Mouse (Mus musculus): ENCODE data around the gene Hspa1l. TPM values are rescaled to one million over a fixed set of nuclear protein-coding genes. Genes with fewer than 3 reads are reported as not detected.
A peak's percentile ranks its signal among the peaks of the same experiment; 100 is the strongest.
"Not testable (repeated sequence)": the region's sequence is repeated elsewhere in the genome, so short reads cannot be mapped to it uniquely, and the experiment has no call there.

Hspa1l gene
- polyA plus RNA-seq, 1 experiment from 2014 or later, result 1.8 TPM

DNA sequence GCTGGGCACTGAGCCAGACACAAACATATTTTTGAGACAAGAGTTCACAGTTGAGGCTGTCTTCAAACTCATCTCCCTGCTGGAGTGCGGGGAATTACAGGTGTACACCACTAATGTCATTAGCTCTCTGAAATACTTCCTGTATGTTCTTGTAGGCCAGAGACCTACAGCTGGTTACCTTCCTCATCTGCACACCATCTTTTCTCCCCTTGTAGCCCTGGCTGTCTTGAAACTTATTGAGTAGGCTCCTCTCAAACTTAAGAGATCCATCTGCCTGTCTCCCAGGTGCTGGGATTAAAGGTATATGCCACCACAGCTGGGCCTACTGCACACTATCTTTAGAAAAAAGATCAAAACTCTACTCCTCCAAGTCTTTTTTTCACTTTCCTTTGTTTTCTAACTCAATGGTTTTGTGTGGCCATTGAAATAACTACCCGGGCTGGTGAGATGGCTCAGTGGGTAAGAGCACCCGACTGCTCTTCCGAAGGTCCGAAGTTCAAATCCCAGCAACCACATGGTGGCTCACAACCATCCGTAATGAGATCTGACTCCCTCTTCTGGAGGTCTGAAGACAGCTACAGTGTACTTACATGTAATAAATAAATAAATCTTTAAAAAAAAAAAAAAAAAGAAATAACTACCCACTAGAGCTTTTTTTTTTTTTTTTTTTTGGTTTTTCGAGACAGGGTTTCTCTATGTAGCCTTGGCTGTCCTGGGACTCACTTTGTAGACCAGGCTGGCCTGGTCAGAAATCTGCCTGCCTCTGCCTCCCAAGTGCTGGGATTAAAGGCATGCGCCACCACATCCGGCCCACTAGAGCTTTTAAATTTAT is 23.6 kb upstream of the Hspa1l start:
- H3K9me3 ChIP-seq (ENCODE audit: control insufficient read depth, low read length); H3K4me3 ChIP-seq (ENCODE audit: low read depth, low read length); H3K27me3 ChIP-seq (ENCODE audit: control insufficient read depth, insufficient read depth, low read length); H3K4me1 ChIP-seq (ENCODE audit: control insufficient read depth, insufficient read depth, low read length); H3K9ac ChIP-seq (ENCODE audit: low read length); H3K27ac ChIP-seq (ENCODE audit: low read depth, low read length); DNase-seq (ENCODE audit: low spot score); ATAC-seq (ENCODE audit: insufficient read depth, low FRiP score, low TSS enrichment); H3K4me2 ChIP-seq (ENCODE audit: low read depth): not testable (repeated sequence)
- peaks cover 11% of the 10 kb centered on the region for H3K36me3 ChIP-seq (ENCODE audit: control insufficient read depth, insufficient read depth, low read length)
- WGBS, result 65% methylated on average over 9 of the region's 9 CpGs

DNA sequence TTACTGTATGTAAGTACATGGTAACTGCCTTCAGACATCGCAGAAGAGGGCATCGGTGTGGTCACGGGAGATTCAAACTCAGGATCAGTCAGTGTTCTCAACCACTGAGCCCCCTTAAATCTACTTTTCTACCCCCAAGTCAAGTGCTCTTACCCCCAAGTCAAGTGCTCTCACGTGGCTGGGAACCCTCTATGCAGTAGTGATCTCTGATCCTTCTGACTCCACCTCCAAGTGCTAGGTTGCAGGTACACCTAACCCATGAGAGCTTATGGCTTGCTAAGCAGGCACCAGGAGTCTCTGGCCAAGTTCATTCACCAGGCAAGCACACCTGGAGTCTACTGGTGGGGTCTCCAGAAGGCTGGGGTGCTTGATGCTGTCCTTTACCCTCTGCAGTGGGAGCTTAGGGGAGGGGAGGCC is 22.9 kb upstream of the Hspa1l start:
- 0 out of 2 replicates have a peak, but pooled peaks have one; percentile 5 for ATAC-seq (ENCODE audit: insufficient read depth, low FRiP score, low TSS enrichment)
- peaks cover 11% of the 10 kb centered on the region for H3K36me3 ChIP-seq (ENCODE audit: control insufficient read depth, insufficient read depth, low read length)
- no peak overlapping the region for H3K27ac ChIP-seq (ENCODE audit: low read depth, low read length)
- no peak overlapping the region; the same call in 1 of the 2 replicates for H3K4me2 ChIP-seq (ENCODE audit: low read depth)
- no peaks in the 10 kb centered on the region for H3K27me3 ChIP-seq (ENCODE audit: control insufficient read depth, insufficient read depth, low read length)
- no peaks in the 10 kb centered on the region for H3K9me3 ChIP-seq (ENCODE audit: control insufficient read depth, low read length)
- no peak overlapping the region for H3K4me3 ChIP-seq (ENCODE audit: low read depth, low read length)
- 31% methylated on average over 4 of the region's 4 CpGs for WGBS
- peaks cover 7% of the 10 kb centered on the region; the same call in 1 of the 2 replicates for H3K4me1 ChIP-seq (ENCODE audit: control insufficient read depth, insufficient read depth, low read length)
- no peak overlapping the region for H3K9ac ChIP-seq (ENCODE audit: low read length)
- DNase-seq (ENCODE audit: low spot score), result no peak

DNA sequence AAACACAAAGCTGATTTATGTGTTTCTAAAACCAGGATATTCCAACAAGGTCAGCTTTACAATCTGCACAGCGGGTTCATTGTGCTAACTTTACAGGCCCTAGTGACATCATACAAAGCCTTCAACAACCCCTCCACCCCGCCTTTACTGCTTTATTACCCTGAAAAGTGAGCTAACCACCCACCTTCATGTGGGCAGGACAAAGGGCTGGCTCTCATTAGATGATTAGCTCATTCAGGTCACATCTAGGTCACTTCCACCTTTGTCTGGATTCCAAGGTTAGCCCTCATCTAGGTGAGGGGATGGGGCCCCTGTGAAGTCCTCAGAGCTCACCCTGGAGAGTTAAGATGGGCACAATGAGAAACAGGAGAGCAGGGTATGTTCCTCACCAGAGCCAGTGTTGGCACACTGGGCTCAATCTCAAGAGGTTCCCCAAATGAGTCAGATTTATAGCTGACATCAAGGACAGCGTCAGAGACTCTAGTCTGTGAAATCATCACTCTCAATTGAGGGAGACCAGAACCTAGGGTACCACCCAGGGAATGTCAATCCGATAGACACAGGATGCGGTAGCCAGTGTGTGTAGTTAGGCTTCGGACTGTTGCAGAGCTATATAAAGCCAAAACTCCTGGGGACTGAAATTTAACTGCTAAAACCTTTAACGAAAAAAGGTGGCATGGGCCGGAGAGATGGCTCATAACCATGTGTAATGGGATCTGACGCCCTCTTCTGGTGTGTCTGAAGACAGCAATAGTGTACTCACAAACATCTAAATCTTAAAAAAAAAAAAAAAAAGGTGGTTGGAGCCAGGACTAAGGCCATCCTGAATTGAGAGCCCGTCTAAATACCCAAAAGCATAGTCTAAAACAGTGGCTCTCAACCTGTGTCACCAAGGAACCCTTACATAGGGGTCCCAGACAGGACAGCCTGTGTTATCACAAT is 21.7 kb upstream of the Hspa1l start:
- WGBS, result 19% methylated on average over 10 of the region's 10 CpGs
- peaks cover 11% of the 10 kb centered on the region for H3K36me3 ChIP-seq (ENCODE audit: control insufficient read depth, insufficient read depth, low read length)
- ATAC-seq (ENCODE audit: insufficient read depth, low FRiP score, low TSS enrichment), result no peak
- no peaks in the 10 kb centered on the region for H3K27me3 ChIP-seq (ENCODE audit: control insufficient read depth, insufficient read depth, low read length)
- peaks cover 7% of the 10 kb centered on the region; the same call in 1 of the 2 replicates for H3K4me1 ChIP-seq (ENCODE audit: control insufficient read depth, insufficient read depth, low read length)
- H3K4me2 ChIP-seq (ENCODE audit: low read depth), result peak overlapping the region; percentile 76
- H3K27ac ChIP-seq (ENCODE audit: low read depth, low read length), result peak overlapping the region; percentile 92
- no peak for DNase-seq (ENCODE audit: low spot score)
- no peaks in the 10 kb centered on the region for H3K9me3 ChIP-seq (ENCODE audit: control insufficient read depth, low read length)
- peak overlapping the region; percentile 99 for H3K9ac ChIP-seq (ENCODE audit: low read length)
- H3K4me3 ChIP-seq (ENCODE audit: low read depth, low read length), result peak overlapping the region; percentile 99

GRCm38 (mm10) chr17:34951636-34952377 is 20.7 kb upstream of the Hspa1l start:
- WGBS, result under 1% methylated on average over 29 of the region's 29 CpGs
- H3K27me3 ChIP-seq (ENCODE audit: control insufficient read depth, insufficient read depth, low read length), result 0 out of 2 replicates have a peak, but pooled peaks cover under 1% of the 10 kb centered on the region

GRCm38 (mm10) chr17:34952378-34953040 is 20.0 kb upstream of the Hspa1l start:
- peak overlapping the region; percentile 76 for H3K4me2 ChIP-seq (ENCODE audit: low read depth)
- H3K27me3 ChIP-seq (ENCODE audit: control insufficient read depth, insufficient read depth, low read length), result 0 out of 2 replicates have a peak, but pooled peaks cover 3% of the 10 kb centered on the region
- H3K4me3 ChIP-seq (ENCODE audit: low read depth, low read length), result peak overlapping the region; percentile 99
- peak overlapping the region; percentile 92 for H3K27ac ChIP-seq (ENCODE audit: low read depth, low read length)
- H3K4me1 ChIP-seq (ENCODE audit: control insufficient read depth, insufficient read depth, low read length), result peaks cover 7% of the 10 kb centered on the region; the same call in 1 of the 2 replicates
- under 1% methylated on average over 23 of the region's 23 CpGs for WGBS
- H3K36me3 ChIP-seq (ENCODE audit: control insufficient read depth, insufficient read depth, low read length), result peaks cover 11% of the 10 kb centered on the region
- peak overlapping the region; percentile 99 for H3K9ac ChIP-seq (ENCODE audit: low read length)
- ATAC-seq (ENCODE audit: insufficient read depth, low FRiP score, low TSS enrichment), result peak; percentile 79
- DNase-seq (ENCODE audit: low spot score), result peak; percentile 85
- H3K9me3 ChIP-seq (ENCODE audit: control insufficient read depth, low read length), result no peaks in the 10 kb centered on the region

More at GRCm38 (mm10) chr17:34951636-34952377, 20.7 kb upstream of the Hspa1l start:
- Histone ChIP-seq H3K36me3 (ENCODE audit: control insufficient read depth, insufficient read depth, low read length) (peaks cover 11% of the 10 kb centered on the region), H3K27ac (ENCODE audit: low read depth, low read length) (peak overlapping the region; percentile 92), H3K4me3 (ENCODE audit: low read depth, low read length) (peak overlapping the region; percentile 99), H3K4me2 (ENCODE audit: low read depth) (peak overlapping the region; percentile 76), H3K9ac (ENCODE audit: low read length) (peak overlapping the region; percentile 99), H3K4me1 (ENCODE audit: control insufficient read depth, insufficient read depth, low read length) (peaks cover 7% of the 10 kb centered on the region; the same call in 1 of the 2 replicates), H3K9me3 (ENCODE audit: control insufficient read depth, low read length) (no peaks in the 10 kb centered on the region)
- DNase-seq (ENCODE audit: low spot score) (no peak), ATAC-seq (ENCODE audit: insufficient read depth, low FRiP score, low TSS enrichment) (no peak)

DNA sequence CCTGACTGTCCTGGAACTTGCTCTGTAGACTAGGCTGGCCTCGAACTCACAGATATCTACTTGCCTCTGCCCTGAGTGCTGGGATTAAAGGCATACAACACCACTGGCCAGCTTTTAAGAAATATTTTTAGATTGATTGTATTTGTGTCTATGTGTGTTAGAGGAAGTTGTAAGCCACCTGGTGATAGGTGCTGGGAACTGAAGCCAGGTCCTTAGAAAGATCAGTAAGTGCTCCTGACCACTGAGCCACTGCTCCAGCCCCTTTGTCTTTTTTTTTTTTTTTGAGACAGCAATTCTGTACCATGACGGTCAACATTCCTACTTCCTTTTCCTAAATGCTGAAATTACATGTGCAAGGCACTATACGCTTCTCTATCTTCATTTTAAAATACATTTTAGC is 19.2 kb upstream of the Hspa1l start:
- WGBS, result 92% methylated on average over 3 of the region's 3 CpGs
- Histone ChIP-seq H3K4me1 (ENCODE audit: control insufficient read depth, insufficient read depth, low read length) (peaks cover 7% of the 10 kb centered on the region; the same call in 1 of the 2 replicates), H3K36me3 (ENCODE audit: control insufficient read depth, insufficient read depth, low read length) (peaks cover 11% of the 10 kb centered on the region), H3K9me3 (ENCODE audit: control insufficient read depth, low read length) (no peaks in the 10 kb centered on the region), H3K4me2 (ENCODE audit: low read depth) (no peak overlapping the region; the same call in 1 of the 2 replicates), H3K27ac (ENCODE audit: low read depth, low read length) (no peak overlapping the region), H3K27me3 (ENCODE audit: control insufficient read depth, insufficient read depth, low read length) (0 out of 2 replicates have a peak, but pooled peaks cover 3% of the 10 kb centered on the region), H3K4me3 (ENCODE audit: low read depth, low read length) (no peak overlapping the region; the same call in 1 of the 2 replicates), H3K9ac (ENCODE audit: low read length) (no peak overlapping the region)
- DNase-seq (ENCODE audit: low spot score), result no peak
- no peak for ATAC-seq (ENCODE audit: insufficient read depth, low FRiP score, low TSS enrichment)

GRCm38 (mm10) chr17:34953904-34954303 is 18.6 kb upstream of the Hspa1l start:
- Histone ChIP-seq H3K27me3 (ENCODE audit: control insufficient read depth, insufficient read depth, low read length) (0 out of 2 replicates have a peak, but pooled peaks cover 3% of the 10 kb centered on the region), H3K9me3 (ENCODE audit: control insufficient read depth, low read length) (no peaks in the 10 kb centered on the region), H3K4me1 (ENCODE audit: control insufficient read depth, insufficient read depth, low read length) (peaks cover 7% of the 10 kb centered on the region; the same call in 1 of the 2 replicates), H3K4me2 (ENCODE audit: low read depth) (no peak overlapping the region), H3K4me3 (ENCODE audit: low read depth, low read length) (no peak overlapping the region), H3K27ac (ENCODE audit: low read depth, low read length) (no peak overlapping the region), H3K36me3 (ENCODE audit: control insufficient read depth, insufficient read depth, low read length) (peaks cover 11% of the 10 kb centered on the region), H3K9ac (ENCODE audit: low read length) (no peak overlapping the region)
- ATAC-seq (ENCODE audit: insufficient read depth, low FRiP score, low TSS enrichment) (no peak), DNase-seq (ENCODE audit: low spot score) (no peak)
- 94% methylated on average over 4 of the region's 4 CpGs for WGBS

All from neural tube, embryonic 11.5 days (tissue).